Mouse (Mus musculus) E14TG2a.4 (cell line): Measurements from ENCODE around the gene Zfp329.

Experiments
- H3K27me3 ChIP-seq: 2 replicates; pipeline ENCODE4 v1.6.1; 2014; ENCODE audit warnings: low read length, control low read depth; ENCODE audit not compliant: insufficient read depth
- H3K36me3 ChIP-seq: 2 replicates; pipeline ENCODE4 v1.6.1; 2014; ENCODE audit warnings: low read length, control low read depth; ENCODE audit not compliant: insufficient read depth
- H3K4me1 ChIP-seq: replicated peaks from 2 replicates; pipeline ENCODE4 v1.6.1; 2014; ENCODE audit warnings: low read depth, low read length, control low read depth
- H3K4me3 ChIP-seq: replicated peaks from 2 replicates; pipeline ENCODE4 v1.5.1; 2014; ENCODE audit warnings: mild to moderate bottlenecking, low read length
- H3K9me3 ChIP-seq: 2 replicates; pipeline ENCODE4 v1.6.1; 2014; ENCODE audit warnings: low read length, control low read depth
- CTCF ChIP-seq: conservative IDR thresholded peaks from 2 replicates; pipeline ENCODE4 v1.5.1; 2014; ENCODE audit warnings: low read length
- NANOG ChIP-seq: IDR thresholded peaks from 2 replicates; pipeline ENCODE4 v1.6.1; 2014; ENCODE audit warnings: borderline replicate concordance, low read length, mixed read lengths
- POU5F1 ChIP-seq: IDR thresholded peaks from 2 replicates; pipeline ENCODE4 v1.6.1; 2014; ENCODE audit warnings: low read length, borderline replicate concordance

Zfp329 gene

DNA sequence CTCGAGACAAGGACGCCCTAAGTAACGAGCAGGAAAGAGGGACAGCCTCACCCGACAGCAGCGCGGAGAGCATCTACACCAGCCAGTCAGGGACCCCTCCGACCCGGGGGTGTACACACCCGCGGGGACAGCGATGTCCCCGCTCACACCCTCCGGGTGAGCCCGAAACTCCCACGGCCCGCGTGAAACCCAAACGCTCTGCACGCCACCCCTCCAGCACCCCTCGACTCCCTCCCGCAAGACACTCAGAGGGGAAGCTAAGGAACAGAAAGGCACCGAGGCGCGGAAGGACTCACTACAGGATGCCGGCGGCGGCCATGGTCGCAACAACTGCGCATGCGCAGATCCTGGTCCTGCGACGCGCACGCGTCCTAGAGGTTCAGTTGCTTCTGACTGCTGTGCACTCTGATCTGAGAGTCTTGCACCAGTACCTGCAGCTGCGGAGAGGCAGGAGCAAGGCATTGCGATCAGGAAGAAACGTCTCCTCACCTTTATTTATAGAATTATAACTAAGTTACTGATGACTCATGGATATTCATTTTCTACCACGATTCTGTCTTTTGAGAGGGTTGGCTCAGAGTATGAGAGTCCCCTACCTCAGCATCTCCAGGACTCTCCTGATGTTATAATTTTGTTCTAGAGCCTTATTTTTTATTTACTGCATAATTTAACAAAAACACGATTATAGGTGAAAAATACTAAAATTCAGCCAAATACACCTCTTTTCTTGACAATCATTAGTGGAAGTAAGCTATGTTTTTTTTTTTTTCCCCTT is at the start of gene Zfp329:
Gene Zfp329 (minus strand): TSS at position 338 of the 775 bp plus-strand sequence.
- no peaks in the 10 kb centered on the region for H3K27me3 ChIP-seq
- TF ChIP-seq CTCF (no peak), NANOG (no peak), POU5F1 (no peak)
- peaks cover 4% of the 10 kb centered on the region; the same call in 1 of the 2 replicates for H3K9me3 ChIP-seq
- H3K36me3 ChIP-seq = no peaks in the 10 kb centered on the region
- H3K4me1 ChIP-seq = peaks cover 13% of the 10 kb centered on the region
- H3K4me3 ChIP-seq = peak within 1 kb of the TSS; percentile 98

DNA sequence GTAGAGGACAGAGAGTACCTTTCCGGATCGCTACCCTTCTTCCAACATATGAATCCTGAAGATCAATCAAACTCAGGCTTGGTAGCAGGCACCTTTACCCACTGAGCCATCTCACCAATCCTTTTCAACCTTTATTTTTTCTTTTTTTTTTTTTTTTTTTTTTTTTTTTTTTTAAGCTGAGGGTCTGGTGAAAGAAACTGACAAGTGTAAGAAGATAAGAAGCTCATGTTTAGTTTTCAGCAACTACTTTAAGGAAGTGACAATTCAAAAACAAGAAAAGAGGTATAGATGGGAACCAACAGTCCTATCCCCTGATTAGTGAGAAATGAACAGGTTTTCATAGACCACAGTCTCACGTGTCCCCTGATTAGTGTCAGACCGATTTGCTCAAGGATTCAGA is 17.1 kb upstream of the Zfp329 start:
- TF ChIP-seq POU5F1 = no peak
- TF ChIP-seq CTCF = no peak
- TF ChIP-seq NANOG = no peak
- H3K4me3 ChIP-seq = peak overlapping the region; percentile 95
- peaks cover 34% of the 10 kb centered on the region for H3K4me1 ChIP-seq
- H3K36me3 ChIP-seq = peaks cover 47% of the 10 kb centered on the region
- no peaks in the 10 kb centered on the region for H3K9me3 ChIP-seq
- no peaks in the 10 kb centered on the region for H3K27me3 ChIP-seq

DNA sequence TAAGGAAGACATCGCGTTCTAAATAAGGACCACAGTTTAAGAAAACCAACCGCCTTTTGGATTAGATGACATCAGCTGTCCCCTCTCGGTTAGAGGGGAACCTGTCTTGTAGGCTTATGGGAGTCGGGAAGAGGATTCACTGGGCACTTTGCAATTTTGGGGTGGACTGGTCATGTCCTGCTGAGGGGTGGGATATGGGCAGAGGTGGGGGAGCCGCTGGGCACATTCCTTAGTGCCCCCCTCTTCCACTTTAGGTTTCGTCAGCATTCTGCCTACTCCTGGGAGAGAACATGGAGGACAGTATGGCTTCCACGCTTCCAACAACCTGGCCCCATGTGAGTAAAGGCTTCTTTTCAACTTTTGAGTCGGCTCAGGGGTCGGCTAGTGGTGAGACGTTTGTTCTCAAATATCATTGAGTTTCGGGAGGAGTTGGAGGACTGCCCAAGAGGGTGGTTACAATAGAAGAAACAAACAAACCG is 16.6 kb upstream of the Zfp329 start:
- no peaks in the 10 kb centered on the region for H3K9me3 ChIP-seq
- H3K4me3 ChIP-seq = peak overlapping the region; percentile 95
- H3K27me3 ChIP-seq = no peaks in the 10 kb centered on the region
- peaks cover 42% of the 10 kb centered on the region for H3K36me3 ChIP-seq
- H3K4me1 ChIP-seq = peaks cover 34% of the 10 kb centered on the region
- TF ChIP-seq NANOG (no peak), CTCF (no peak), POU5F1 (no peak)

DNA sequence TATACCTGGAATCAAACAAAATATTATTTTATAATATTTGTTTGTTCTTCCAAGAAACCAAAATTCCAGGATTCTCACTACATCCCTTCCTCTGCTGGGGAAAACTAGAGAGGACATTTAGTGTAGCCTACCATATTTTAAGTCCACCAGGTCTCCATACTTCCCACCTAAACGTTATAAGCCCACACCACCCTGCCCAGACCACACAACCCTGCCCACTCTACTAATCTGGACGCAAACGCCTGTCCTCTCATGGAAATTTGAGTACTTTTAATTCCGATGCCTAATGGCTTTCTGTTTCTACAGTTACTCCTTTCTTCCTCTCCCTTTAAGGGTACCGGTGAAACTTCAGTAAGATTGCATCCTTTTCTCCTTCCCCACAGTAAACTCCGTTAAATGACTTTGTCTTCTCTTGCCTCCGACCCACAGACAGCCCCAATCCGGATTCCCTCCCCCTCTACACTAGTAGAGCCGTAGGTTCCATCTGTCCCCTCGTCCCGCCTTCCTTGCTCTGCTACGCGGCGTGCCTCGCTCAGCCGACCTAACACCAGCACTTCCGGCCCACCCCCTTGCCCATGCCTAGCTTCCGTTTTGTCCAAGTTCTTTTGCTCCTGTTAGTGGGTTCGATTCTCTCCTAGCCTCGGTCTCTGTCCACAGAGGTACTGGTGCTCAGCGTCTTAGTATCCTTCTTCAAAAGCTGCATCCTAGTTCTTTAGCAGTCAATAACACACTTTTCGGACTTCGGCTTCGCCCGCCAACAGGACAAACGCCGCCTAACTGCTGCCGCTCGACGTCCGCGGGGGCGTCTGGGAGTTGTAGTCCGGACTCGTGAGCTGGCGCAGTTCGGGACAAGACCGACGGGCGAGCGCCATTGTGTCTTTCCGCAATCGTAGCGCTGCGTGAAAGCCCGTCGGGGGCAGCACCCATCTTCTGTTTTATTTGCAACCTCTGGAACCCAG is 15.8 kb upstream of the Zfp329 start, which contains the start of gene Zfp110:
Gene Zfp110 (plus strand): TSS at position 600 of the 959 bp plus-strand sequence.
- H3K9me3 ChIP-seq = no peaks in the 10 kb centered on the region
- no peaks in the 10 kb centered on the region for H3K27me3 ChIP-seq
- H3K4me1 ChIP-seq = peaks cover 34% of the 10 kb centered on the region
- peak within 1 kb of the TSS; percentile 95 for H3K4me3 ChIP-seq
- H3K36me3 ChIP-seq = peaks cover 38% of the 10 kb centered on the region
- no peak for TF ChIP-seq POU5F1
- no peak for TF ChIP-seq NANOG
- TF ChIP-seq CTCF = no peak

DNA sequence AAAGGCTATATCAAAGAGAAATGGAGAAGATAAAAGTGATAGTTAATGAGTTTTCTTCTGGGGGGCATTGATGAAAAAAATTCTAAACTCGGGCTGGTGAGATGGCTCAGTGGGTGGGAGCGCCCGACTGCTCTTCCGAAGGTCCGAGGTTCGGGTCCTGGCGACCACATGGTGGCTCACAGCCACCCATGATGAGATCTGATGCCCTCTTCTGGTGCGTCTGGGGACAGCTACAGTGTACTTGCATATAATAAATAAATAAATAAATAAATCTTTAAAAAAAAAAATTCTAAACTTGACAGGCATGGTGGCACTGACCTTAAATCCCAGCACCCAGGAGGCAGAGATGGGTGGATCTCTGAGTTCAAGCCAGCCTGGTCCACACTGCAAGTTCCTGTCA is 3.1 kb downstream of the Zfp329 start:
- Histone ChIP-seq H3K27me3 (no peaks in the 10 kb centered on the region), H3K4me3 (no peak overlapping the region), H3K4me1 (peaks cover 22% of the 10 kb centered on the region), H3K9me3 (no peaks in the 10 kb centered on the region), H3K36me3 (peaks cover 13% of the 10 kb centered on the region)
- no peak for TF ChIP-seq POU5F1
- TF ChIP-seq CTCF = 0 out of 2 replicates have a peak, but pooled peaks have one; percentile 4

DNA sequence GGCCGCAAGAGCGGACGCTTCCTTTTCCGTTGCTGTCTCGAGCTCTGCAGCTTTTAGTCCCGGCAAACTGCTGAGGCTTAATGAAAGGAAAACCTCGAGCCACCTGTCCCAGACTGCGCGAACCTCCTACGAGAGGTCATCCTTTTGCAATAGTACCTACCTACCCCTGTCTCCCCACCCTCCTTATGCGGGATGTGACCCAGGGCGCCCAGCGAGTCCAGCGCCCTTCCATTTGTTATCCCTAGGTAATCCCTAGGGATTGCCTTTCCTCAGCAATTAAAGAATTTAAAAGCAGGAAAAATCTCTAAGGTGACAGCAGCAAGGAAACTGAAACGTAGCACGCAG is 15.0 kb downstream of the Zfp329 start:
- H3K9me3 ChIP-seq = no peaks in the 10 kb centered on the region
- peak overlapping the region; percentile 74 for H3K4me3 ChIP-seq
- TF ChIP-seq NANOG (no peak), CTCF (no peak), POU5F1 (no peak)
- no peaks in the 10 kb centered on the region for H3K27me3 ChIP-seq
- H3K36me3 ChIP-seq = peaks cover 25% of the 10 kb centered on the region
- H3K4me1 ChIP-seq = peaks cover 26% of the 10 kb centered on the region

DNA sequence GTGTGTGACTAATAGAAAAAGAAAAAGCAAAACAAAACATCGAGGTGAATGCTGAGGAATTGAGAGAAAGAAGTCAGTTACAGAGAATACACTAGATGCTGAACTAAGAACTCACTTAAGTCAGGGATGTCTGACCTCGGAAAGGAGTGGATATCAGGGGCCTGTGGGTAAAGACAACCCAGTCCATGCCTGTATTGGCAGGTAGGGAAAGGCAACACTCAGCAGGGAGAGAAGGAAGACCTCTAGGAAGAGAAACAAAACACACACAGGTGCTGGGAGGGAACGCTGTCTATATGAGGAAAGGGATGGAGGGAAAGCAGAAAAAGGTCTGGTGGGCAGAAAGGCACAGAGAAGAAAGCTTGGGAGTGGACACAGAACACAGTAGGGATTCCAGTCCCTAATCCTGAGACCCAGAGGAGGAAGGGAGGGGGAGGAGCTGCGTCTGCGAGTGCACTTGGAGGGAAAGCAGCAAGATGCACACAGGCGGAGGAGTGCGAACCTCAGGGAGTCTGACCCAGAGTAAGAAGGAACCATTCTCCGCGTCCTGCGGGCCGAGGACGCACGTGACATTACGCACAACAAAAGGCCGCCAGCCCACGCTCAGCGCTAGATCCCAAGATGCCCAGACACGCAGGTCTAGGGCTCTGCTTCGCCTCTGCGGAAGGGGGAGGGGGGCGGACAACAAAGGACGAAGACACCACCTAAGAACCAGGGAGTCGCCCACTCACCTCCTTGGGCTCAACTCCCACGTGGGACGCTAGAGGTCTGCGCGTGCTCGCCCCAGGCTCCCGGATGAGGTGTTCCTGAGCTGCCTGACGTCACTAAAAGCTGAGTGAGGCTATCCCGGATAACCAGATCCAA is 15.6 kb downstream of the Zfp329 start, which contains the start of gene Zscan18:
Gene Zscan18 (minus strand): TSS at position 770 of the 861 bp plus-strand sequence.
- Histone ChIP-seq H3K9me3 (no peaks in the 10 kb centered on the region), H3K36me3 (peaks cover 19% of the 10 kb centered on the region), H3K4me1 (peaks cover 26% of the 10 kb centered on the region), H3K4me3 (peak within 1 kb of the TSS; percentile 74), H3K27me3 (no peaks in the 10 kb centered on the region)
- TF ChIP-seq POU5F1 (no peak), CTCF (no peak), NANOG (no peak)

DNA sequence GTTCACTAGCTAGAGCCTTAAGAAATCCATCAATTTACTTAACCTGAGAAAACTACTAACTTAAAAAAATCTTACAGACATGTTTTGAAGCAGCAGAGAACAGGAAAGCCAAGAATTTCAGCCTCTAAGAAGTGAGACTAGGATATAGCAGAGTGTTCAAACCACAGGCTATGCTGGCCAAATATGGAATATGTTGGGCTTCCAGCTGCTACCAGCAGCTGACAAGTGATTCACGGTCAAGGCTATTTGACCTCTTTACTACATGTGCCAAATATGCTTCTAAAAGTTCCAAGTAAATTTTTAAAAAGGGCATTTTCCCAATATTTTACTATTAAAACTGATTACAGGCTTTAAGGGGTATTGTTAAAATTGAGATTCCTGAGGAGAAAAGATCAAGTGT is 19.1 kb downstream of the Zfp329 start:
- H3K4me1 ChIP-seq = peaks cover 26% of the 10 kb centered on the region
- TF ChIP-seq NANOG (no peak), CTCF (no peak), POU5F1 (no peak)
- H3K36me3 ChIP-seq = no peaks in the 10 kb centered on the region
- H3K9me3 ChIP-seq = no peaks in the 10 kb centered on the region
- H3K27me3 ChIP-seq = no peaks in the 10 kb centered on the region
- no peak overlapping the region for H3K4me3 ChIP-seq
